Mouse (Mus musculus) spleen, postnatal 36 days (tissue): ENCODE data around the gene Prf1.

ENCODE experiments used
- DNase-seq, 2 experiments: peaks; one replicate each; pipeline ENCODE4 v3.0.0; 2022; ENCODE audit warnings: low spot score in 2 of 2, mixed read lengths in 1 of 2

Gene Prf1

GRCm38 (mm10) chr10:61286246-61286645 lies 11.4 kb upstream of the Prf1 start:
- DNase-seq, result no peak

- DNase-seq, result no peak
Measured at GRCm38 (mm10) chr10:61290016-61290415, 7.6 kb upstream of the Prf1 start.

GRCm38 (mm10) chr10:61290479-61290878 lies 7.2 kb upstream of the Prf1 start:
- DNase-seq, result no peak

- no peak for DNase-seq
Measured at GRCm38 (mm10) chr10:61294242-61294641, 3.4 kb upstream of the Prf1 start.

- DNase-seq, result no peak
Measured at GRCm38 (mm10) chr10:61296713-61297445, 754 bp upstream of the Prf1 start.

- DNase-seq, result no peak
Measured at GRCm38 (mm10) chr10:61300996-61301395, 3.4 kb downstream of the Prf1 start.

GRCm38 (mm10) chr10:61304046-61304445 lies 6.4 kb downstream of the Prf1 start:
- no peak for DNase-seq

- DNase-seq, result peak; percentile 23 to 26
Measured at GRCm38 (mm10) chr10:61305928-61306590, 8.4 kb downstream of the Prf1 start.

- no peak for DNase-seq
Measured at GRCm38 (mm10) chr10:61308706-61309320, 11.2 kb downstream of the Prf1 start.

- DNase-seq, result no peak
Measured at GRCm38 (mm10) chr10:61312159-61312558, 14.5 kb downstream of the Prf1 start.

GRCm38 (mm10) chr10:61312754-61313153 lies 15.1 kb downstream of the Prf1 start:
- DNase-seq, result no peak

GRCm38 (mm10) chr10:61313750-61314149 lies 16.1 kb downstream of the Prf1 start:
- no peak for DNase-seq

- no peak for DNase-seq
Measured at GRCm38 (mm10) chr10:61315324-61315880, 17.8 kb downstream of the Prf1 start.

- no peak for DNase-seq
Measured at GRCm38 (mm10) chr10:61318527-61318926, 20.9 kb downstream of the Prf1 start.

GRCm38 (mm10) chr10:61324717-61325116 lies 27.1 kb downstream of the Prf1 start:
- no peak for DNase-seq

- DNase-seq, result no peak
Measured at GRCm38 (mm10) chr10:61325782-61326328, 28.2 kb downstream of the Prf1 start.

GRCm38 (mm10) chr10:61327545-61327944 lies 29.9 kb downstream of the Prf1 start:
- DNase-seq, result no peak

GRCm38 (mm10) chr10:61328927-61329326 lies 31.3 kb downstream of the Prf1 start:
- DNase-seq, result no peak

GRCm38 (mm10) chr10:61331046-61331445 lies 33.4 kb downstream of the Prf1 start:
- DNase-seq, result no peak

- no peak for DNase-seq
Measured at GRCm38 (mm10) chr10:61334545-61334944, 36.9 kb downstream of the Prf1 start.

GRCm38 (mm10) chr10:61336137-61336536 lies 38.5 kb downstream of the Prf1 start:
- DNase-seq, result peak; percentile 40 to 52

- DNase-seq, result no peak
Measured at GRCm38 (mm10) chr10:61336592-61336991, 39.0 kb downstream of the Prf1 start.
